Mouse (Mus musculus) retina, postnatal 1 day (tissue): Measurements from ENCODE around the gene Fcrlb.

Source experiments
- DNase-seq: peaks from one replicate; pipeline ENCODE4 v3.0.0-alpha.2; 2012

Fcrlb gene

DNA sequence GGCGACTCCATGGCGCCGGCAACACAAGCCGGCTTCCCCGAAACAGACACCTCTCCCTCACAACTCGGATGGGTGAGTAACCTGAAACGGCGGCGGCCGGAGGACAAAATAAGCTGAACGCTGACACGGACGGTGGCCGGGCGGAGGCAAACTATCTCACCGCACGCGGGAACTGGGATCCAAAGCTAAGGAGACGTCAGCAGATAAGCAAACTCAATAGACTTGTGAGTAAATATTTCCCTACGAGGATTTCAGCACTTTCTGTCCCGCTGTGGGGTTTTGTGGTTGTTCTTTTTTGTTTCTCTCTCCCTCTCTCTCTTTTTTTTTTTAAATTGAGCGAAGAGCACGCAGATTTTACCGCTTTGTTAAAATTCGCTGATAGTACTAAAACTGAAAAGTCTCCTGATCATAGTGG is 45.0 kb downstream of the Fcrlb start, which contains the start of gene Atf6:
TSS of gene Atf6 (minus strand) at position 81 of the 415 bp plus-strand sequence.
- DNase-seq: peak; percentile 97

DNA sequence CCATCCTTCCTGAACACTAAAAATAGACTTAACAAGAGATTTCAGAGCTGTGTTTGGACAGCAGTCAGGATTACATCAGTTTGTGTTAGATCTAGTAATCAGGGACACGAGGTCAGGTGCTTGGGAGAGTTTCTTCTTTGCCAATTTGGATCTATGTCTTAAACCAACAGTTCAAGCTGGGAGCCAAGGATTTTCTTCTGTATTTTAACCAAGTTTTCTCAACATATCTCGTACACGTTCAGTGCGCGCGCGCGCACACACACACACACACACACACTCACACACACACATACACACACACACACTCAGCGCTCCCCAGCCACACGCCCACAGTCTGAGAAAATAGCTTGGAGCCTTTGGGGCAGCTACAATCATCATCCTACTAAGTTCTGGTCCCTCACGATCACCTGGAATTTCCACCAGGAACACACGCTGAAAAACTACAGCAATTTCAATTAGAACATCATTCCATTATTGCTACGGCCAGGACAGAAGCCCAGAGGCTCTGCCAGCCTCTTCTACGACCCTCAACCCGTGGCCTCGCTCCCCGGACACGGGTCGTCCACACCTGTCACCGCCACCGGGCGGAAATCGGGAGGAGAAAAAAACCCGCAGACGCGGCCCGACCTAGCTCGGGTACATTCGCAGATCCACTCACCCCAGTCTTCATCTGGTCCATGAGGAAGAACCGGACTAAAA is 45.6 kb downstream of the Fcrlb start:
- no peak for DNase-seq

DNA sequence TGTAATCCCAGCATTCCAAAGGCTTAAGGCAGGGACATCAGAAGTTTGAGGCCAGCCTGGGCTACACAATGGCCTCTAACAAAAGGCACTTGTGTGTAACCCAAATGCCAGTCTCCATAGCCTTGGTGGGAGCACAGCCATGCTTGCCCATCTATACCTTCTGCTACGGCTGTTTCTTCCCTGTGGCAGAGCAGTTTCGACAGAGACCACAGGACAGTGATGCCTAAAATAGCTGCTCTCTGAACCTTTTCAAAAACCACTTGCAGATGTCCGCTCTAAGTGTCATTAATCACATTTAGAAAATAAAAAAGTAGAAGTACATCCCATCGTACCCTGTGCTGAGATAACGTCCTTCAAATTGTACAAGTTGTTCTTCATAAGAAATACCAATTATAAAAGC is 47.3 kb downstream of the Fcrlb start:
- DNase-seq: no peak

DNA sequence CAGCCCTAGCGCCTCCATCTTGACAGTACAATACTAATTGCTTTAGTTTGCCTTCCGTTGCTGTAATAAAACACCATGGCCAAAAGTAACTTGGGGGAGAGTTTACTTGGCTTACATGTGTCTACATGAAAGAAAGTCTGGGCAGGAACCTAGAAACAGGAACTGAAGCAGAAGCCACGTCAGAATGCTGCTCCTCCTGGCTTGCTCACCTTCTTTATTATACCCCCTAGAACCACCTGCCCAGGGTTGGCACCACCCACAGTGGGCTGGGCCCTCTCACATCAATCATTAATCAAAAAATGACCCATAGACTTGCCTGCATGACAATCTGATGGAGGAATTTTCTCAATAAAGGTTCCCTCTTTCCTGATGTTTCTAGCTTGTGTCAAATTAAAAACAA is 48.0 kb downstream of the Fcrlb start:
- DNase-seq: no peak

DNA sequence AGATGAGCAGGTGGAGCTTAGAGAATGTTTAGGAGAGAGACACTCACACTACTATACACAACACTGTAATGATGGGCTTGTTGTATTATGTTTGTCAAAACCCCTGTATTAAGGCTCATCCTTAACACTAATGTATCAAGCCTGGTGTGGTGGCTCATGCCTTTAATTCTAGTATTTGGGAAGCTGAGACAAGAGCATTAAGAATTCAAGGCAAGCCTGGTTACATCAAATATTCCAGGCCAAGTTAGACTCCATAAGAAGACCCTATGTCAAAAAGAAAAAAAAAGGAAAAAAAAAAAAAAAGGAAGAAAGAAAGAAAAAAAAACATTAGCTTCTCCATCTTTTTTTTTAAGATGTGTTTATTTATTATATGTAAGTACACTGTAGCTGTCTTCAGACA is 48.5 kb downstream of the Fcrlb start:
- DNase-seq: no peak

DNA sequence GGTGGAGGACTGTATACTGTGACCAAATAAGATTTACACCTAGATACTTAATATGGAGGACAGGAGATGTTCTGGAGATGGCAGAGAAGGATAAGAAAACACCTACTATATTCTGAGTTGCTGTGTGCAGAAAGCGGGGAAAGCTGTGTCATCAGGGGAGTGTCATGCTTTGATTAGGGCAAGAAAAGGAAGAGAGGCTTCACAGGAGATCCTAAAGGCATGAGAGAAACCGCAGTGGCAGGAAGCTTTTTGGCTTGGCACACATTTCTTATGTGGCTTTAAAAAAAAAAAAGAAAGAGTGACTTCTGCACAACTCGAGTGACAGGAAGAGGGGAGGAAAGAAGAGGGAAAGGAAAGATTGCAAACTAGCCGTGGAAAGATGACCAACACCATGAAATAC is 49.7 kb downstream of the Fcrlb start:
- DNase-seq: no peak

DNA sequence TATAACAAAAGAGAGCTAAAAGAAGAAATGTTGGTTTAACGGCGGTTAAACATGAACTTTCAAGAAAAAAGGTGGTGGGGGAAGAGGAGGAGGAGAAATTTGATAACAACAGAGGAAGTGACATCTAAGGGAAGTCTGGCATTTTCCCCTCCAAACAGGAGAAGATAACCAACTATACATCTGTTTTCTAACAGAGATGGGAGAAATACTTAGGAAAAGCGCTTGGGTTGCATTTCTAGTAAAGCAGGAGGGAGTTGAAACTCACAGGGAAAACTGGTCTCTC is 50.4 kb downstream of the Fcrlb start:
- no peak for DNase-seq

DNA sequence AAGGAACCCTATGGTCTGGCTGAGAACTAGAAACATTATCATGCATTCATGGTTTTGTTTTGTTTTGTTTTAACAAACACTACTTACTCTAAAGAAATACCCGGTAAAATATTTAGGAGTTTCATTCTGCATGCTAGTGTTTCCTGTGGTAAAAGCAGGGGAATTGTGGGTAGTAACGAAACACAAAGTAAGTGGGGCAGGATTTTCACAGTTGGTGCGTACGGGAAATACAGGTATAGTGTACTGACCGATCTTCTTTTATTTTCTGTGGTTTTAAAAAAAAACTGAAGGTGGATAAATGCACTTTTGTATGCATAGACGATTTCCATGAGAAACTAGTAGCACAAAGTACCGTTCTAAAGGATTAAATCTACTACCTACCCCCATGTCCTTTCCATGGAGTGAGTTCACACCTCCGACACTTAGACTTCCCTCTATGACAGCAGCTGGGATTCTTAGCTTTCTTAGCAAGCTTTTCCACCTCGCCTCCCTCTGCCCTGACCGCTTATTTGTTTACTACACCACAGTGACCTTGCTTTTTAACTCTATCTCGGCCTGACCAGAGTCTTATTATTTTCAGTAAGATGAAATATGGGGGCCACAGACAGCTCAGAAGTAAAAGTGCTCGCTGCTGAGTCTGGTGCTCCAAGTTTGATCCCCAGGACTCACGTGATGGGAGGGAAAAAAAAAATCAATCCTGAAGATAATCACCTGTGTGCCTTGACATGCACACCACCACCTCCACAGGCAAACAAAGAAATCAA is 50.9 kb downstream of the Fcrlb start:
- DNase-seq: no peak

DNA sequence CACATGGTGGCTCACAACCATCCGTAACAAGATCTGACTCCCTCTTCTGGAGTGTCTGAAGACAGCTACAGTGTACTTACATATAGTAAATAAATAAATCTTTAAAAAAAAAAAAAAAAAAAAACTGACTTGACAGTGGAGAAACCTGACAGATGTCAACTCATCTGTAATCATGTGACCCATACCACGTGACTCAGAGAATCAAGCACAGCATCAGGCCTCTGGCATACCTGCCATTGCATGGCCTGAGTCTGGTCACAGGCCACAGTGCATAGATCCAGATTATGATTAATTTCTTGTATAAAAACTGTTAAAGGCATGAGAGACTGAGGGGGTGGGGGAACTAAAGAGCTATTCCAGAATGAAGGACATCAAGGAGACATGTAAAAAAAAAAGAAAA is 53.9 kb downstream of the Fcrlb start:
- DNase-seq: no peak

DNA sequence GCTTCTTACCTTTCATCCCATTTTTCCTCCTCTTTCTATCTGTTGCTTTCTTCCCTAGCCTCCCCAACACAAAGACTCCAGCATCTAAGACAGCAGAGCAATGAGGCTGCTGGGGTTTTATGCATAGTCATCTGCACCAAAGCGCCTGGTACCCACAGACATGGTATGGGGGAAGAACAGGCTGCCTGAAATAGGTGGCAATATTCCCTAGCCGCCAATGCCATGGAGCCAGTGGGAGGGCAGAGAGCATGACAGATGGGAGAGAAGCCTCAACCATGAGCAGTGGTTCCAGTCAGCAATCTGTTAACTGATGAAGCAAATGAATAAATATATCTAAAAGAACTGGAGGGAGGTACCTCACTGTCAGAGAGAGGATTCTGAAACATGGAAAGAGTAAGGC is 55.4 kb downstream of the Fcrlb start:
- no peak for DNase-seq
